Mouse (Mus musculus) MEL (cell line): ENCODE results near the gene Syna. TPM values are rescaled to one million over a fixed set of nuclear protein-coding genes. Genes with fewer than 3 reads are reported as not detected.

Experiments used
- DNase-seq: peaks from one replicate; pipeline ENCODE4 v3.0.0; 2011; ENCODE audit warnings: low read depth, low spot score
- H3K27ac ChIP-seq: 2 replicates; pipeline ENCODE4 v1.5.1; 2012; ENCODE audit warnings: low read depth, mild to moderate bottlenecking, control low read depth, low read length, moderate library complexity; ENCODE audit not compliant: control insufficient read depth
- H3K27me3 ChIP-seq, 2 experiments: fragments of 150-350 bp in 1 of 2; sonication (generic) in 1 of 2; 2 replicates each; pipeline ENCODE4 v1.6.1; 2012; ENCODE audit warnings: low read length in 2 of 2, mild to moderate bottlenecking in 2 of 2, improper control_type of control experiment in 1 of 2, moderate library complexity in 1 of 2; ENCODE audit not compliant: insufficient read depth in 2 of 2, control insufficient read depth in 1 of 2
- H3K36me3 ChIP-seq, 2 experiments: 2 replicates each; pipeline ENCODE4 v1.6.1; 2012 to 2014; ENCODE audit warnings: low read length in 2 of 2, improper control_type of control experiment in 1 of 2, inconsistent platforms in 1 of 2, mild to moderate bottlenecking in 1 of 2; ENCODE audit not compliant: insufficient read depth in 2 of 2, control insufficient read depth in 1 of 2
- H3K4me1 ChIP-seq, 2 experiments: fragments of 150-350 bp in 1 of 2; sonication (generic) in 1 of 2; 2 replicates each; pipeline ENCODE4 v1.6.1; 2012; ENCODE audit warnings: low read length in 2 of 2, improper control_type of control experiment in 1 of 2, mild to moderate bottlenecking in 1 of 2; ENCODE audit not compliant: insufficient read depth in 2 of 2, control insufficient read depth in 1 of 2
- H3K4me3 ChIP-seq, 2 experiments: fragments of 150-350 bp in 1 of 2; sonication (generic) in 1 of 2; 2 replicates each; pipeline ENCODE4 v1.5.1; 2012; ENCODE audit warnings: low read depth in 2 of 2, low read length in 2 of 2, mild to moderate bottlenecking in 2 of 2, moderate library complexity in 2 of 2, control low read depth in 1 of 2, improper control_type of control experiment in 1 of 2; ENCODE audit not compliant: control insufficient read depth in 1 of 2, insufficient read depth in 1 of 2
- H3K79me2 ChIP-seq: 2 replicates; pipeline ENCODE4 v1.6.1; 2012; ENCODE audit warnings: mild to moderate bottlenecking, low read length, moderate library complexity; ENCODE audit not compliant: control insufficient read depth, poor library complexity, insufficient read depth
- H3K9ac ChIP-seq: 2 replicates; pipeline ENCODE4 v1.6.1; 2012; ENCODE audit warnings: low read depth, mild to moderate bottlenecking, control low read depth, low read length, moderate library complexity; ENCODE audit not compliant: control insufficient read depth, poor library complexity, severe bottlenecking
- H3K9me3 ChIP-seq: fragments of 150-350 bp; sonication (generic); replicated peaks from 2 replicates; pipeline ENCODE4 v1.6.1; 2012; ENCODE audit warnings: mild to moderate bottlenecking, low read length, improper control_type of control experiment, moderate library complexity; ENCODE audit not compliant: insufficient read depth
- BHLHE40 ChIP-seq: IDR thresholded peaks from 2 replicates; pipeline ENCODE4 v1.6.1; 2012; ENCODE audit warnings: low read depth, mild to moderate bottlenecking, inconsistent platforms, low read length, improper control_type of control experiment, borderline replicate concordance
- CHD1 ChIP-seq: IDR thresholded peaks from 2 replicates; pipeline ENCODE4 v1.6.1; 2012; ENCODE audit warnings: low read depth, mild to moderate bottlenecking, inconsistent platforms, low read length, improper control_type of control experiment
- CHD2 ChIP-seq: IDR thresholded peaks from 2 replicates; pipeline ENCODE4 v1.6.1; 2011; ENCODE audit warnings: low read length, improper control_type of control experiment
- CTCF ChIP-seq, 3 experiments: IDR thresholded peaks in 2 of 3; conservative IDR thresholded peaks in 1 of 3; 2 replicates each; pipeline ENCODE4 v1.5.1; 2011 to 2012; ENCODE audit warnings: low read length in 3 of 3, low read depth in 2 of 3, mild to moderate bottlenecking in 2 of 3, improper control_type of control experiment in 1 of 3, inconsistent platforms in 1 of 3, mixed read lengths in 1 of 3, moderate library complexity in 1 of 3; ENCODE audit not compliant: control insufficient read depth in 1 of 3, insufficient read depth in 1 of 3, poor library complexity in 1 of 3, severe bottlenecking in 1 of 3
- E2F4 ChIP-seq: IDR thresholded peaks from 2 replicates; pipeline ENCODE4 v1.6.1; 2011; ENCODE audit warnings: low read depth, low read length, improper control_type of control experiment, borderline replicate concordance
- ELF1 ChIP-seq: IDR thresholded peaks from 2 replicates; pipeline ENCODE4 v1.6.1; 2014; ENCODE audit warnings: low read depth, mild to moderate bottlenecking, inconsistent platforms, low read length, improper control_type of control experiment, moderate library complexity
- EP300 ChIP-seq, 2 experiments: IDR thresholded peaks; 2 replicates each; pipeline ENCODE4 v1.6.1; 2011; ENCODE audit warnings: improper control_type of control experiment in 2 of 2, low read length in 2 of 2, low read depth in 1 of 2, mild to moderate bottlenecking in 1 of 2
- ETS1 ChIP-seq: IDR thresholded peaks from 2 replicates; pipeline ENCODE4 v1.6.1; 2012; ENCODE audit warnings: low read depth, mild to moderate bottlenecking, inconsistent platforms, low read length, improper control_type of control experiment, moderate library complexity
- GABPA ChIP-seq: IDR thresholded peaks from 2 replicates; pipeline ENCODE4 v1.6.1; 2012; ENCODE audit warnings: low read depth, mild to moderate bottlenecking, inconsistent platforms, low read length, improper control_type of control experiment, moderate library complexity
- GATA1 ChIP-seq: IDR thresholded peaks from 2 replicates; pipeline ENCODE4 v1.6.1; 2011; ENCODE audit warnings: low read depth, low read length, improper control_type of control experiment
- HCFC1 ChIP-seq: IDR thresholded peaks from 2 replicates; pipeline ENCODE4 v1.6.1; 2012; ENCODE audit warnings: low read depth, mild to moderate bottlenecking, inconsistent platforms, low read length, improper control_type of control experiment, moderate library complexity
- JUND ChIP-seq: IDR thresholded peaks from 2 replicates; pipeline ENCODE4 v1.6.1; 2011; ENCODE audit warnings: low read depth, mild to moderate bottlenecking, improper control_type of control experiment, low read length
- MAX ChIP-seq: IDR thresholded peaks from 2 replicates; pipeline ENCODE4 v1.6.1; 2011; ENCODE audit warnings: low read length, improper control_type of control experiment
- MEF2A ChIP-seq: IDR thresholded peaks from 2 replicates; pipeline ENCODE4 v1.6.1; 2014; ENCODE audit warnings: low read depth, mild to moderate bottlenecking, inconsistent platforms, low read length, improper control_type of control experiment; ENCODE audit not compliant: poor library complexity, insufficient replicate concordance, severe bottlenecking; ENCODE audit errors: extremely low read depth
- MYB ChIP-seq: IDR thresholded peaks from 2 replicates; pipeline ENCODE4 v1.6.1; 2011; ENCODE audit warnings: mild to moderate bottlenecking, low read depth, low read length, improper control_type of control experiment
- NRF1 ChIP-seq: IDR thresholded peaks from 2 replicates; pipeline ENCODE4 v1.6.1; 2014; ENCODE audit warnings: low read depth, mild to moderate bottlenecking, inconsistent platforms, low read length, improper control_type of control experiment, moderate library complexity; ENCODE audit not compliant: poor library complexity, insufficient read depth, severe bottlenecking
- POLR2A ChIP-seq, 2 experiments: IDR thresholded peaks; 2 replicates each; pipeline ENCODE4 v1.6.1; 2011 to 2012; ENCODE audit warnings: low read length in 2 of 2, mild to moderate bottlenecking in 2 of 2, control low read depth in 1 of 2, improper control_type of control experiment in 1 of 2, low read depth in 1 of 2, moderate library complexity in 1 of 2; ENCODE audit not compliant: control insufficient read depth in 1 of 2, insufficient read depth in 1 of 2, poor library complexity in 1 of 2
- POLR2AphosphoS2 ChIP-seq: IDR thresholded peaks from 2 replicates; pipeline ENCODE4 v1.6.1; 2011; ENCODE audit warnings: low read length, improper control_type of control experiment
- POLR2AphosphoS5 ChIP-seq: IDR thresholded peaks from 2 replicates; pipeline ENCODE4 v1.6.1; 2012; ENCODE audit warnings: low read depth, borderline replicate concordance, mild to moderate bottlenecking, inconsistent platforms, low read length, moderate library complexity, mixed read lengths
- RCOR1 ChIP-seq: IDR thresholded peaks from 2 replicates; pipeline ENCODE4 v1.6.1; 2012; ENCODE audit warnings: low read depth, mild to moderate bottlenecking, inconsistent platforms, low read length, improper control_type of control experiment
- SIN3A ChIP-seq: IDR thresholded peaks from 2 replicates; pipeline ENCODE4 v1.6.1; 2012; ENCODE audit warnings: low read length, improper control_type of control experiment, inconsistent platforms
- TAL1 ChIP-seq: IDR thresholded peaks from 2 replicates; pipeline ENCODE4 v1.6.1; 2012; ENCODE audit warnings: mild to moderate bottlenecking, inconsistent platforms, low read length, moderate library complexity, mixed read lengths
- TBP ChIP-seq: IDR thresholded peaks from 2 replicates; pipeline ENCODE4 v1.8.0; 2011; ENCODE audit warnings: low read depth, low read length, improper control_type of control experiment
- TCF12 ChIP-seq: IDR thresholded peaks from 2 replicates; pipeline ENCODE4 v1.6.1; 2014; ENCODE audit warnings: low read depth, mild to moderate bottlenecking, inconsistent platforms, low read length, improper control_type of control experiment, moderate library complexity
- UBTF ChIP-seq: IDR thresholded peaks from 2 replicates; pipeline ENCODE4 v1.6.1; 2012; ENCODE audit warnings: low read depth, mild to moderate bottlenecking, inconsistent platforms, low read length, improper control_type of control experiment, moderate library complexity, borderline replicate concordance; ENCODE audit not compliant: insufficient read depth
- USF1 ChIP-seq: IDR thresholded peaks from 2 replicates; pipeline ENCODE4 v1.6.1; 2014; ENCODE audit warnings: low read depth, mild to moderate bottlenecking, inconsistent platforms, low read length, improper control_type of control experiment, moderate library complexity
- USF2 ChIP-seq, 2 experiments: IDR thresholded peaks; 2 replicates each; pipeline ENCODE4 v1.6.1; 2011 to 2012; ENCODE audit warnings: improper control_type of control experiment in 2 of 2, low read length in 2 of 2, borderline replicate concordance in 1 of 2, inconsistent platforms in 1 of 2, low read depth in 1 of 2, mild to moderate bottlenecking in 1 of 2; ENCODE audit not compliant: insufficient read depth in 1 of 2
- ZKSCAN1 ChIP-seq: IDR thresholded peaks from 2 replicates; pipeline ENCODE4 v1.6.1; 2012; ENCODE audit warnings: low read depth, mild to moderate bottlenecking, inconsistent platforms, low read length, improper control_type of control experiment, moderate library complexity
- ZMIZ1 ChIP-seq: IDR thresholded peaks from 2 replicates; pipeline ENCODE4 v1.6.1; 2012; ENCODE audit warnings: low read depth, mild to moderate bottlenecking, inconsistent platforms, low read length, improper control_type of control experiment, moderate library complexity
- ZNF384 ChIP-seq: IDR thresholded peaks from 2 replicates; pipeline ENCODE4 v1.6.1; 2012; ENCODE audit warnings: low read depth, mild to moderate bottlenecking, inconsistent platforms, low read length, improper control_type of control experiment
- polyA plus RNA-seq, 2 experiments: library from polyadenylated mRNA; stranded (reverse) in 1 of 2; unstranded in 1 of 2; fragments of >175 nt in 1 of 2; fragments of >200 nt in 1 of 2; gene quantifications; 2 replicates each; pipeline versions ENCODE4 v1.2.1 to v1.2.4; 2012; ENCODE audit warnings: low replicate concordance in 2 of 2, low read depth in 1 of 2; ENCODE audit not compliant: insufficient read length in 2 of 2, insufficient read depth in 1 of 2, missing spikeins in 1 of 2
- total RNA-seq: library from RNA; depleted of rRNA; stranded (reverse); fragments of 300-350 nt; gene quantifications from 2 replicates; pipeline ENCODE4 v1.2.3, GENCODE M21; 2012

Syna gene
- total and polyA plus RNA-seq, 3 experiments, result 0.21 TPM; not detected in 2

DNA sequence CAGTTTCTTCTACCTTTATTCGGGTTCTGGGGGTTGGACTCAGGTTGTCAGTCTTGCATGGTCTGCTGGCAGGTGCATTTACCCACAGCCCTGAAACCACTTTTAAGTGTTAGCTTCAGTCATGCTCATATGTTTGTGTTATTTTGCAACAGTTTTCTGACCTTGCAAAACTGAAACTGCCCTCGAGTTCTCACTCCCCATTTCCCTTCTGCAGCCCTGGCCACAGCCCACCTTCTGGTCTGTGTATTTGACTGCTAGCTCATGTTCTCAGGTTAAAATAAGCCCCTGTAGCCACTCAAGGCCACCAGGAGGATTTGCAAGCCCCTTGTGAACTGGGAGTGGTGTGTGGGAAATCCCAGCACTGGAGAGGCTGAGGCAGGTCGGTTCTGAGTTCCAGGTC is 29.9 kb upstream of the Syna start:
- Histone ChIP-seq H3K9ac (no peak overlapping the region), H3K79me2 (peaks cover 15% of the 10 kb centered on the region), H3K4me1 (peaks cover 2 to 12% of the 10 kb centered on the region in 2 experiments), H3K27me3 (no peaks in the 10 kb centered on the region), H3K9me3 (no peaks in the 10 kb centered on the region), H3K36me3 (peaks cover 11 to 13% of the 10 kb centered on the region in 2 experiments), H3K4me3 (no peak overlapping the region), H3K27ac (no peak overlapping the region)
- TF ChIP-seq POLR2AphosphoS2 (no peak), JUND (no peak), ETS1 (no peak), USF2 (IDR thresholded peaks at IDR 0.05; ENCODE audit: borderline replicate concordance in 1 of 2, insufficient read depth in 1 of 2, low read depth in 1 of 2, low read length in 2 of 2) (no peak), EP300 (IDR thresholded peaks at IDR 0.05; ENCODE audit: low read depth in 1 of 2, low read length in 2 of 2) (no peak), POLR2A (IDR thresholded peaks at IDR 0.05; ENCODE audit: control insufficient read depth in 1 of 2, insufficient read depth in 1 of 2, low read depth in 1 of 2, low read length in 2 of 2, poor library complexity in 1 of 2) (no peak), ELF1 (no peak), POLR2AphosphoS5 (no peak), GATA1 (no peak), ZNF384 (no peak), TCF12 (no peak), MYB (no peak), HCFC1 (no peak), E2F4 (no peak), CTCF (IDR thresholded peaks at IDR 0.05 in 2 of 3, conservative IDR thresholded peaks at IDR 0.05 in 1 of 3; ENCODE audit: control insufficient read depth in 1 of 3, insufficient read depth in 1 of 3, low read depth in 2 of 3, low read length in 3 of 3, poor library complexity in 1 of 3, severe bottlenecking in 1 of 3) (no peak), CHD1 (no peak), MAX (no peak)
- DNase-seq, result no peak

DNA sequence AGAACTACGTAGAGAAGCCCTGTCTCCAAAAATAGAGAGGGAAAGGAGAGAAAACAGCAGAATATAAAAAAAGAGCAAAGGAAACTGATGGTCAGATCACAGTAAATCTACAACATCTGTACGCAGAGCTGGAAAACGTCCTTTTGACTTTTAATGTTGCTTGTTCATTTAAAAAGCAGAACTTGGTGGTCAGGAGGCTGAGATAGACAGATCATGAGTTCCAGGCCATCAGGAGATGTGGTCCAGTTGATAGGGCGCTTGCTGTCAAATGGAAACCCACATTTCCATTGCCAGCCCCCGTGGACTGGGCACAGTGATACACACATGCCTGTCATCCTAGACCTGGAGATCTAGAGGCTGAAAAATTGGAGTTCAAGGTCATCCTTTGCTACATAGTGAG is 24.8 kb upstream of the Syna start:
- Histone ChIP-seq H3K4me1 (peaks cover 2 to 21% of the 10 kb centered on the region in 2 experiments), H3K9me3 (no peaks in the 10 kb centered on the region), H3K27ac (peak overlapping the region; percentile 98), H3K9ac (peak overlapping the region; percentile 90), H3K36me3 (peaks cover under 1 to 20% of the 10 kb centered on the region in 2 experiments; a peak in 3 of 4 replicates), H3K79me2 (peaks cover 24% of the 10 kb centered on the region), H3K4me3 (peak overlapping the region in 1 of 2 experiments; percentile 38; a peak in 1 of 4 replicates), H3K27me3 (no peaks in the 10 kb centered on the region)
- DNase-seq, result peak; percentile 87
- TF ChIP-seq POLR2AphosphoS2 (no peak), NRF1 (no peak), GABPA (no peak), BHLHE40 (no peak), HCFC1 (no peak), CHD2 (no peak; the same call in 1 of the 2 replicates), MEF2A (no peak), USF1 (no peak), TAL1 (peak; percentile 85), ZKSCAN1 (no peak), MAX (peak; percentile 57; the same call in 1 of the 2 replicates), SIN3A (peak; percentile 92), USF2 (IDR thresholded peaks at IDR 0.05; ENCODE audit: borderline replicate concordance in 1 of 2, insufficient read depth in 1 of 2, low read depth in 1 of 2, low read length in 2 of 2) (no peak), ZMIZ1 (no peak; the same call in 1 of the 2 replicates), TBP (peak; percentile 76), MYB (no peak), EP300 (IDR thresholded peaks at IDR 0.05; ENCODE audit: low read depth in 1 of 2, low read length in 2 of 2) (peak; percentile 93 to 94), CHD1 (no peak), TCF12 (peak; percentile 84), UBTF (no peak), POLR2AphosphoS5 (no peak), RCOR1 (peak; percentile 76)
